Mouse (Mus musculus): Measurements from ENCODE around the gene Egfl6. TPM values are rescaled to one million over a fixed set of nuclear protein-coding genes. Genes with fewer than 3 reads are reported as not detected.
"Not testable (repeated sequence)": the region's sequence is repeated elsewhere in the genome, so short reads cannot be mapped to it uniquely, and the experiment has no call there.

Egfl6 gene
- polyA plus RNA-seq, 1 experiment: 1.6 TPM

DNA sequence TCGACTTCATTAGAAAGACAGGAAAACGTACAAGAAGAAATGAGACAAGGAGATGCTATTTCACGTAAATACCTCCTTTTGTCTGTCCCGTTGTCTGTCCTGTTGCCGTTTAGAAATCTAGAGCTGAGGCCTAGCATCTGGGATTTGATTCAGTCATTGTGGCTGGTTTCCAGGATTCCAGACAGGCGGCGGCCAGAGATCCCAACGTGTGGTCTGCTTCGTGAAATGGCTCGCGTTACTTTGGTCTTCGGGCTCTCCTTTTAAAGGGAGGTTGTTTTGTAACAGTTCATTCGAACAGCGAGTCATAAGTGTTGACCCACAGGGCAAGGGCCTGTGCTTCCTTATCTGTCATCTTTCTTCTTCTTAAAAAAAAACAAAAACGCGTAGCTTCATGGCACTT is 67.2 kb downstream of the Egfl6 start, which contains the start of gene Tceanc:
Gene Tceanc, minus strand, starts transcription at position 223 of the 400 bp plus-strand sequence.
- DNase-seq (ENCODE audit: extremely low spot score in 1 of 2, low spot score in 1 of 2): no peak

DNA sequence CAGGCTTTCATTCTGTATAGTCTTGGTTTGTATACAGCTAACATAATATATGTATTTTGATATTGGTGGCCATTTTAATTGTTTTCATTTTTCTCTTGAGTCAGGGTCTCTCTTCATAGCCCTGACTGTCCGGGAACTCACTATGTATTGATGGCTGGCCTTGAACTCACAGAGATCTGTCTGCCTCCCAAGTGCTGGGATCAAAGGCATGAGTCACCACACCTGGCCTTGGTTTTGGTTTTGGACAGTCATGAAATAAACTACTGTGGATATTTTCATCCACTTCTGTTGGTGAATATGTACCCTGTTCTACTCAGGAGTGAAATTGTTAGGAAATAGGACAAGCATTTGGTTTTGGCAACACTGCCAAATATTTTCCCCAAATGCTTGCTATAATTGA is 68.9 kb downstream of the Egfl6 start:
- DNase-seq (ENCODE audit: extremely low spot score in 1 of 2, low spot score in 1 of 2): no peak

DNA sequence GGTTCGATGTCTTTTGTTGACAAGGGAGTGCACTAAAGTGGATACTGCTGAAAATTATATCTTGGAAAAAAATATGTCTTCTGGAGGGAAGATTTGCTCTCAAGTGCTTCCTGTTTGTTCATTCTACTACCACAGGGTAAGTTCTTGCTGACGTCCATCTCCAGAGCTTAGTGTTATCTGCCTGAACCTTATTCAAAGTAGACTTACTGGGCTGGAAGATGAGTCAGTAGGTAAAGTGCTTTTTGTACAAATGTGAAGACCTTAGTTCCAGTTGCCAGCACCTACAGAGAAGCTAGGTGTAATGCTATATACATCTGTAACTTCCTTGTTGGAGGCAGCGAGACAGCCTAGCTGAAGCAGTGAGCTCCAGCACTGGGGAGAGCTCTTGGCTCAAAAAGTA is 69.6 kb downstream of the Egfl6 start:
- DNase-seq (ENCODE audit: extremely low spot score in 1 of 2, low spot score in 1 of 2): no peak

DNA sequence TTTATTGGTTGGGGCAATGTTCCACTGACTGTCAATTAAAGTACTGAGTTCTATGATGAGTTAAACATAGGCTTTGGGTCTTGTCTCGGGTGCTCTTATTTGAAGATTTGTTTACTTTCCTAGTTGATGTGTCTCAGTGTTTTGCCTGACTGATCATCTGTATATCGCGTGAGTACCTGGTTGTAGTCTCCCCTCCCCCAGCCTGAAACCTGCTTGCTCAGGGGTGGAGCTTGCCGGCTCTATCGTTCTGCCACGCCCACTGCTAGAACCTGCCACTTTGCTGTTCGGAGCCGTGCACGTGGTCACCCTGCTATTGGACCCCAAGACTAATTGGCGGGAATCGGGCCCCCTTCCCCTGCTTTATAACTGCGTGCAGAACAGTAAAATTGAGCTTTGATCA is 71.5 kb downstream of the Egfl6 start:
- DNase-seq (ENCODE audit: extremely low spot score in 1 of 2, low spot score in 1 of 2): not testable (repeated sequence)

DNA sequence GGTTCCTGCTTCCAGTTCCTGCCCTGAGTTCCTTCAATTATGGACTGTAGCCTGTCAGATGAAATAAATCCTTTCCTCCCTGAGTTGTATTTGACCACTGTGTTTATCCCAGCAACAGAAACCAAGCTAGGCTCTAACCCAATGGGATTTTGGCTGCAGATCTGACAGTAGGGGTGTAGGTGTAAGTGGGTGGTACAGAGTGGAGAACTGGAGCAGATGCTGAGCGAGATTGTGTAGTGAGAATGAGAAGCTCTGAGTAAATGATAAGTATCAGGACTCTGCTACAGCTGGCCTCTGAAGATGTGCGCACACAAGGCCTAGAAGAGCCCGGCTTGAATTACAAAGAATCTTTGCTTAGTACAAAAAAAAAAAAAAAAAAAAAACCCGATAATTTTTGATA is 73.4 kb downstream of the Egfl6 start:
- peak in 1 of 2 experiments; percentile 11 for DNase-seq (ENCODE audit: extremely low spot score in 1 of 2, low spot score in 1 of 2)

DNA sequence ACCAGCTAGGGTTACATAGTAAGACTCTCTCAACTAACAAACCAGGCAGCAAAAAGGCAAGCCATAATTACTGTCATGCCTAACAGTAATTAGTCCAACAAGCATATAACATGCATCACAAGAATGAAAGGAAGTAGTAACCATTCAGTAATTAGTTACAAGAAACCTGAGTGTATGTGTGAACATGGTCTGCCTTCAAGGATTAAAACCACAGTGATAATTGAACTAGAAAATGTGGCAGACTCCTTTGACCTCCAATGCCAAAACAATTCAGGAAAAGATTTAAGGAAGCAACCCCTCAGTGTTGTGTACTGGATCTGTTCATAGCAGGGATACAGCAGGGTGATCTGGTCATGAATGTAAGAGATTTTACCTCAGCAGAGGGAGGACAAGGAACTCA is 74.4 kb downstream of the Egfl6 start:
- DNase-seq (ENCODE audit: extremely low spot score in 1 of 2, low spot score in 1 of 2): no peak

DNA sequence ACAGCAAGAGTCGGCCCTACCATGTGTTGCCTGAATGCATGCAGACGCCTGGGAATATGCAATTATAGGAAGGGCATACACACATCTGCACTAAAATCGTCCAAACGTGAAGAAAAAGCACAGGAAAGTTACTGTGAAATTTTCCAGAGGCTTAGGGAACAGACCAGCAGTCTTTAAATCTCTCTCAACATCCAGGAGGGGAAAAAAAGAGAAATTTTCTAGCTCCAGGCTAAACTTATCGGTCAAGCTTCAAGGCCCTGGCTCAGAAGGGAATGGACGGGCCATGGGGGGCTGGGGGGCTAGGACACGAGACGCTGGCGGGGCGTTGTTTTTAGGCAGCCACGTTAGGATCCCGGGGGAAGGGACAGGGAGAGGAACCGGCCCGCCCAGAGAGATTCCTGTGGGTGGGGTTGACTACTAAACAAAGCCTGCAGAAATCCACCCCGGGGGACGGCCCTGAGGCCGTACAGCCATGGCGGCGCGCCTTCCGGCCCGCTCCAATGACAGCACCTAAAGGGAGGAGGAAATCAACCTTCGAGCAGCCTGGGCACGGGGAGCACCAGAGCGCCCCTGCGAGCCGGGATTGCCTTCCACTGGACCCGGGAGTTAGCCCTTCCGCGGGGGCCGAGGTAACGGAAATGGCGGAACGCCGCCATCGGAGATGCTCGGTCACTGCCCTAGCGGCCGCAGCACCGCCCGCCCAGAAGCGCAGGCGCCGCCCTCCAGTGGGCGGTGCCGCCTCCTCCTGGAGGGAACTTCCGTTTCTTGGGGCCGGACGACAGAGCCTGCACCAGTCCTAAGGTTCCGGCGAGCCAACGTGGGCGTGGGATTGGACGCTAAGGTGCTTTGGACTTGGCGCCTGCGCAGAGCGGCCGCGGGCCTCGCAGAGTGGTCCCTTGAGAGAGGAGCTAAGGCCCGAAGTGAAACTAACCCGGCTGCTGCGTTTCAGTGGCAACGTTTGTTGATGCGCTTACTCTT is 75.5 kb downstream of the Egfl6 start:
- DNase-seq (ENCODE audit: extremely low spot score in 1 of 2, low spot score in 1 of 2): peak; percentile 87 to 89

DNA sequence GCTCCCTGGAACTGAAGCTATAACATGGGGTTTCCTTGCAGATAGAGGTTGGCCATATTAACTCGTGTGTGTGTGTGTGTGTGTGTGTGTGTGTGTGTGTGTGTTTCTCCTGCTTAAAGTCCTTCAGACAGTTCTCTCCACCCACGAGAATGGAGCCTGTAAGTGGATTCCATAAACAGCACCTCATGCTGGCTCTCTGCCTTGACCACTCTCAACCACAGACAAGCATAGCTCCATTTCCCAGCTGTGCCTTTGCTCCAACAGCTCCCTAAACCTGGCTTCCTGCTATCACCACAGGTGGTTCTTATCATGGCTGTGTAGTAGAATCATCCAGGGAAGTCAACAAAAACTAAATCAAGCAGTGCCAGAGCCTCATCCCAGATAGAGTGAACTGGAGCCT is 81.1 kb downstream of the Egfl6 start:
- no peak for DNase-seq (ENCODE audit: extremely low spot score in 1 of 2, low spot score in 1 of 2)

DNA sequence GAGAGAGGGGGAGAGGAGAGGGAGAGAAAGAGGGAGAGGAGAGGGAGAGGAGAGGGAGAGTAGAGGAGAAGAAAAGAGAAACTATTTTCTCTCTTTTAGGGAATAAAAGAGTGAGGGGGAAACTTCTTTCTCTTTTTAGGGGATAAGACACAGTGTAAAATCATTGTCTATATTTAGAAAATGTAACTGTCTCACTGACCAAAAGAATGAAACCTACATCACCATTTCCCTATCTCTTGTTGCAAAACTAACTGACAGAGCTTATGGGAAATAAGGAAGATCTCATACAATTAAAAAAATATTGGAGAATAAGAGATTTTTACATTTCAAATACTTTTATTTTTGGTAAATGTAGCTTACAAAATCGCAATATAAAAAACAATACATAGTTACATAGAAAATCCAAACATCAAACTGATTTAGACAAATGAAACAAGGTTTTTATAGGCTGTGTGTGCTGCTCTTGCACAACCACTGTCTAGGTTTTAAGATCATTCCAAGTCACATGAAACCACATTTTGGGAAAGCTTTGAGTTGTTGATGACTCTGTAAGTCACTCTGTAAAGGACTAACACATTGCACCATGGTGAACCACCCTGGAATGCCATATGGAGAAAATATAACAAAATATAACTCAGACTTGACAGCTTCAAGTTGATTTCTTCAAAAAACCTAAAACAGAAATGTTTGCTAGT is 85.9 kb downstream of the Egfl6 start:
- DNase-seq (ENCODE audit: extremely low spot score in 1 of 2, low spot score in 1 of 2): no peak

DNA sequence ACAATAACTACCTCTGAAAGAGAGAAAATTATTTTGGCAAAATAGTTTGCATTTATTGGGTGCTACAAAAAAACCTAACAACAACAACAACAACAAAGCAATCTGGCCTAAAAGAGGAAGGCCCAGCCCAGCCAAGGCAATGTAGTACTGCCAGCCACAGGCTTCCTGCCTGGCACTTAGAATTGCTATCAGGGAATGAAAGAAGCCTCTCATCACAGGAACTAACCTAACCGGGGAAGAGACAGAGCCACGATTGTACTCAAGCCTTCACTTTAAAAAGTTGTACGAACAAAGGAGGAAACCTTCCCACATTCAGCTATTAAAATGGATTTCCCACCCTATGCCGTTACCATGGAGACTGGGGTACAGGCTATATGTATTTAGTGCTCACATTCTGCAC is 87.7 kb downstream of the Egfl6 start:
- peak in 1 of 2 experiments; percentile 19 for DNase-seq (ENCODE audit: extremely low spot score in 1 of 2, low spot score in 1 of 2)

DNA sequence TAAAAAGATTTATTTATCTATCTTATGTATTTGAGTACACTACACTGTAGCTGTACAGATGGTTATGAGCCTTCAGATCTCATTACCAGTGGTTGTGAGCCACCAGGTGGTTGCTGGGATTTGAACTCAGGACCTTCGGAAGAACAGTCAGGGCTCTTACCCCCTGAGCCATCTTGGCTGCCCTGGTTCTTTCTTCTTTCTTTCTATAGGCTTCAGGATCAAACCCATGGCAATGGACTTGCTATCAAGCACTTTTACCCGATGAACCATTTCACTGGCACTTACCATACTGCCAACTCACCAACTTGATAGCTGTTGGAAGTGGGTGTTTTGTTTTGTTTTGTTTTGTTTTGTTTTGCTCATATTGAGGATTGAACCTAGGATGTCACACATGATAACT is 90.5 kb downstream of the Egfl6 start:
- no peak for DNase-seq (ENCODE audit: extremely low spot score in 1 of 2, low spot score in 1 of 2)

DNA sequence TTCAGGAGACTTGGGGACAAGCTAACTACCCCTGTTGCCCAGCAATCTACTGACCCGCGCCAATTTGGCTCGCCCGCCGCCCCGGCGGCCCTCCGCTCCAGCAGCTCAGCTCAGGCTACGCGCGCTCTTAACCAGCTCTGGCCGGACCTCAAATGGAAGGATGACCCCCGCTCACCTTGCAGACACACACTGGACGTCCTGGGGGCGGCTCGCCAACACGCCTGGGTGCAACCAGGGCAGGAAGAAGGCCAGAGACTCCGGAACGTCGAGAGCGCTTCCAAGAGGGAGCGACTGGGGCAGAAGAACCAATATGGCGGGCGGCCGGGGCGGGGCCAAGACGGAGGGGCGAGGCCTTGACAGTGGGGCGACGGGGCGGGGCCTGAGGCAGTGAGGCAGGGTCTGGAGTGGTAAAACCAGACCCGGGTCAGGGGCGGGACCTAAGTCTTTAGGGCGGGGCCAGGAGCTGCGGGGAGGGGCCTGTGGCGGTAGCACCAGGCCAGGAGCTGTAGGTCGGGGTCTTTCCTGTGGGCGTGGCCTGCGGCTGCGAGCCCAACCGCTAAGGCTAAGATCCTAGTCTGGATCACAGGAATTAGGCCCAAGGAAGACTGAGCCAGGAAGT is 106.0 kb downstream of the Egfl6 start, which contains the start of gene Rab9:
Gene Rab9, minus strand, starts transcription at position 503 of the 619 bp plus-strand sequence.
- peak; percentile 77 to 83 for DNase-seq (ENCODE audit: extremely low spot score in 1 of 2, low spot score in 1 of 2)

DNA sequence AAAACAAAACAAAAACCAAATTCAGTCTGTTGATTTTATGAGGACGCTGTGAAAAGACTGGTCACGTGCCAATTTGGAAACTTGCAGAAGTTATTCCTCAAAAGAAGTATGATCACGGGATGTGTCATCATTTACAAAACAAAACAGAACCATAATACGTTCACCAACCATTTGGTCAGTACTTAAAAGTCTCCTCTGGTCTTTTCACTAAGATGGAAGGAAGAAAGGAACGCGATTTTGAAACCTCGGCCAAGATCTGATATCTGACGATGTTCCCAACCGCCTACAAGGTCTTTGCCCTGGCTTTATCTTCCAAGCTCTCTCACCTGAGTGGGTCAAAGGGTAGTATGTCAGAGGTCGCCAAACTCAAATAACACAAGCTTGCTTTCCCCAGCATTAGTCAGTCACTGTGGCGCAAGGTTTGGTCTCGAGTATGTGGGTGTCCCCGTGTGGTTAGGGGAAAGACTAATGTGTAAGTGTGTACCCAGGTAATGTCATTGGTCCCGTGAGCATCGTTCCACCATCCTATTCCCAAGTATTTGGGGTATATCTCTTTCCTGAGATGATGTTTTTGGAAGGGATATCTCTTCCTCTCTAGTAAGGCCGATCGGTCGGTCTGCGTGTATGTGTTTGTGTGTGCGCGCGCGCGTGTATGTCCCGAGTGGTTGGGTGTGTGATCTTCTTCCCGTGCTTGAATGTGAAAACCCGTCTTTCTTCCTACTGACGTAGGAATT is 106.7 kb downstream of the Egfl6 start:
- peak in 1 of 2 experiments; percentile 19 for DNase-seq (ENCODE audit: extremely low spot score in 1 of 2, low spot score in 1 of 2)

DNA sequence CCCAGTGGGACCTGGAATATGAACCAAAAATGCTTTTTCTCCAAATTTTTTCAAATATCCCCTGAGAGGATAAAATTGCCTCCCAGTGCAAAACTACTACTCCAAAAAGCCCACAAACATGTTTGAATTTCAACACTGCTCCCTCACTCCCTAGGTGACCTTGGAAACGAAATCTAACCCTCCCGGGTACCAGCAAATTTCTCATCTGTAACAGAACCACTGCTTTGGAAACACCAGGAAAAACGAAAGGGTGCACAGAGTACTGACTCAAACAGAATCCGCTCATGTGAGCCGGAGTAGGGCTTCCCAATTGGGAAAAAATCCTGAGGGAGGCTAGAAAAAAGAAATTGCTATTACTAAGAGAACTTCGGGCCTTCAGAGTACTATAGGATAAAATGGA is 108.1 kb downstream of the Egfl6 start:
- DNase-seq (ENCODE audit: extremely low spot score in 1 of 2, low spot score in 1 of 2): no peak

Other genes with a start within 250 kb of the Egfl6 start
- 45.2 and 49.6 TPM in 2 replicates for gene Trappc2, start 145.1 kb downstream of the Egfl6 start, polyA plus RNA-seq (2012; rRNA removed)
- gene Ofd1, start 145.0 kb downstream of the Egfl6 start, polyA plus RNA-seq (2012; rRNA removed): 4.8 and 6.0 TPM in 2 replicates
- gene Rab9, start 105.9 kb downstream of the Egfl6 start, polyA plus RNA-seq (2012; rRNA removed): 32.8 and 35.5 TPM in 2 replicates
- gene Tceanc, start 67.2 kb downstream of the Egfl6 start, polyA plus RNA-seq (2012; rRNA removed): 1.5 and 2.1 TPM in 2 replicates